Mouse (Mus musculus) spleen, postnatal 14 days (tissue): ENCODE measurements at regions not wholly inside any gene's neighbourhood (a gene's known extent, or its start where the extent isn't known, plus 50 kb on each side); places are given as distances from the start of the nearest gene placed in this dataset.
A peak's percentile ranks its signal among the peaks of the same experiment; 100 is the strongest.

Experiments used
- DNase-seq, 2 experiments: peaks; one replicate each; pipeline ENCODE4 v3.0.0; 2021 to 2022; ENCODE audit warnings: low spot score in 2 of 2

DNA sequence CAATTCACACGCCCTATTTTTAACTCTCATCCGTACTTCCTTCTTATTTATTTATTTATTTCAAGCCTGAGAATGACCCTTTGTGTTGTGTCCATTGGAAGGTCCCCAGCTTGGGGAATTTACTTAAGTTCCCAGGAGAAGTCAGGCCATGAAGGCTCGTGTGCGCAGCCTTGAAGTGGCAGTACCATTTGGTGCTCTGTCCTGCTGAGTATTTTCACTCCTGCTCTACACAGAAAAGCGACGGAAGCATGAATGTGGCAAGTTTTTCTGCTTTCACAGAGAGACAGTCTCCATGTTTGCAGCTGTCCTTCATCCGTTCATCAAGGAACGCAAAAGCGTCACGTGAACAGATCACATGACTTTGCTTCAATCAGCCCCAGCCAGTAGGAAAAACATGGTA is 610.2 kb upstream of the Clint1 start:
- no peak for DNase-seq

DNA sequence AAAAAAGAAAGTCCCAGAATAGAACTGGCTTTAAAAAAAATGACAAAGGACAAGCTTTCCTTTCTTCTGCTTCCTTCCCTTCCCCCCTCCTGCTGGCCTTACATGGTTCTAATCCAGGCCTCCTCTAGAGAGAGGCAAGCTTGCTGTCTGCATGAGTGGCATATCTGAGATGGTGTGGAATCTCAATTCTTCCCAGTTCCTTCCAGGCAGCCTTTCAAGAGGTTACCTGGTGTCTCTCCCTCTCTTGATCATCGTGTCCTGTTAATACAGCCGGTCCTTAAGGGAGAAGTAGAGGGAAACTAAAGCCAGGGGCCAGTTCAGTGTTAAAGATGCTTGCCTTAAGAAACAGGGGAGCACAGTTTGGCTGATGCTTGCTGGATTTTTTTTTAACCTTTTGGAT is 607.1 kb upstream of the Clint1 start:
- DNase-seq: no peak

DNA sequence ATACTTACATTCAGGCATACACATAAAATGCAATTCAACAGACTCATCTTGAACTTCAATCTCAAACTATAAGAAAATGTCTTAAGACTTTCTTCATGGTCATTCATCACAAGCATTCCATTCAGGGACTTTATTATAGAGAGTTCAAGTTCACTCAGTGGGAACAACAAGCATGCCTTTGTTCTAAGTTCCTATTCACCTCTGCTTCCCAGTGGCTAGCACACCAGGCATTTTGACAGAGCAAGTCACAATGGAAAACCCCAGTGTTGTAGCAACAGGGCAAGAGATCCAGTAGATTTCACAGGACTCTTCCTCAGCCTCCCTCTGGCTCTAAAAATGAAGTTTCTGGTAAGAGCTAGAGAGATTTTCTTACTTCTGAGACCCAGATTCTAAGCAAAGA is 595.8 kb upstream of the Clint1 start:
- DNase-seq: no peak

DNA sequence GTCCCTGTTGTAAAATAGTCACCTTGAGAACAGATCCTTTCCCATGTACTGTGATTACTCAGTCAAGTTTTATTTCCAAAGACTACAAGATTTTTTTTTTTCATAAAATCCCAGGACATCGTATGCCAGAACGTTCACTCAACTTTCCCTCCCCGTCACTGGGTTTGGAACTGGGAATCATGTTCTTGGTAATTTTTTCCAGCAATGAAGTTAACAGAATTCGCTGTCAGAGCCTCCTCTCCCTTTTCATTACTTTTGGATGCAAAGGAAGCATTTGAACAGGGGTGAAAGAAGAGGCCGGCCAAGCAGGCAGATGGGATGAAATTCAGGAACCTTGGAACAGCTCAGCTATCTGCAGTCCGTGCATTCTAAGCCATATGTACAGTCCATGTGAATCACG is 589.7 kb upstream of the Clint1 start:
- no peak for DNase-seq

DNA sequence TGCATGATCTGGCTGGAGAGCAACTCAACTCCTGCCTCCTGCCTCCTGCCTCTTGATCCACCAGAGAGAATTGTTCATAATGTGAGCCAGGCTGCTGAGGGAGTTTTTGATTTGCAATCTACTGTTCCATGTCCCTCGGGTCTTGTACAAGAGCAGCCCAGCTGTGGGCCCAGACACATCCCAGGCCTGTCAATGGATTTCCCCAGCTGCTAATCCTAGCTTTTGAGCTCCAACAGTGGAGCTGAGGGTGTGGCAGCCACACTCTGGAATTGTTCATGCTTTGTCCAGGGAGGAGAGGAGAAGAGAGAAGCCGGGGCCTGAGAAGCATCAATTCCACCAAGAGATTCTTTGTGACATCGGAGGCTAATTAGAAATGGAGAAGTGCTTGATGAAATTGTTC is 587.9 kb upstream of the Clint1 start:
- DNase-seq: no peak

DNA sequence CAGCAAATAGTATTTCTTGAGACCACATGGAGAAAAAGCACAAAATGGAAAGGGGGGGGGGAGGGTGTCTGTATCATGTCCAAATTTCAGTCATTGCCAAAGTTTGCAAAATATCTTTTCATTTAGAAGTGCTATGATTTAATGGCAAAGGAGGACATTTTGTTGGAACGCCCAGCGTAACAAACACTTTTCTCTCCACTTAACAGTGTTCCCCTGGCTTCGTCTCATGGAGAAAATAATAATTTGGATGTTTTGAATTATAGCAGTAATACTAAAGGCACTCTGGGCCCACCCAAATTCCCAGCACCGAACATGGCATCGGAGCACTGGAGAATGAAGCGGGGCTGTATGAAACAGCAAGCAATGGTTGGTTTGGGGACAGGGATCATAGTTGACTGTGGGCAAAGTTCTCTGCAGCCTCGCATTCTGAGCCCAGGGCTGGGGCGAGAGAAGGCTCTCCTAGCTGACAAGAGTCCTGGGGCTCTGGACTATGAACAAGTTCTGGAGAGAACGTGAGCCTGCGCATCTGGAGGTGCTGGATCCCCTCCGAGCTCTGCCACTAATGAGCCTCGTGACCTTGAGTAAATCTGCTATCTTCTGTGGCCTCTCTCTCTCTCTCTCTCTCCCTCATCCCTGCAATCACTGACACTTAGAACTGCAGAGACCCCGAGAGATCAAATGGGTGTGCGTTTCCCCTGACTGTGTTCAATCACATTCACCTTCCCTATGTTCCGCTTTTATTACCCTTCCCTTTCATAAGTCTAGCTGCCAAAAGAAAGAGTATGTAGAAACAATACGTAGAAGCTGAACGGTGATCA is 586.5 kb upstream of the Clint1 start:
- DNase-seq: no peak

DNA sequence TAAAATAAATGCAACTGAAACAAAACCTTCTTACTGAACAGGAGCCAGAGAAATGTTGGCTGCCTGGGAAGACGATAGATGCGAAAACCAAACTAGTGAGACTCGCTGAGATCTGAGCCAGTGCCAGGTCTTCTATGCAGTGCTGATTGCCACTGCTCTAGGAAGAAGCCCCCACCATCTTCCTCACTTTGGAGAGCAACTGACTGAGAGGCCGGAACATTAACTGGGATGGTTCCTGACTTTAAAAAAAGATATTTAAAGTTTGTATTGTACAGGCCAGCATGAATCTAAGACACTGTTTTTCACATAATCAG is 585.9 kb upstream of the Clint1 start:
- no peak for DNase-seq

DNA sequence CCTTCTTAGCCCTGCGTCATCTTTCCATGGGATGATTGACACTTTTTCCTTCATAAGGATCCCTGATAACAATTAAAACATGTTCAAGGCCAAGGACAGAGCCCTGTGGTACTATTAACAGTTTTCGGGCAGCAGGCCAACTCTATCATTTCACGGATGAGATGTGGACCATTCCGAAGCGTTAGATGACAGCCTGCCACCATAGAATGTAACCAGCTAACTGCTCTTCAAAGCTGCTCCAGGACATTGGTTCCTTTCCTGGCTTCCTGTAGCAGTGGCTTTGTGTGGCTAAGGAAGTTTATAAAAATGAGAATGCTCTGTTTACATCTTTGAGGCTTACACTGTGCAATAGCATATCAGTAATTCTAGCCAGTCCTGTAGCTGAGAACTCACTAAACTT is 582.6 kb upstream of the Clint1 start:
- DNase-seq: no peak

DNA sequence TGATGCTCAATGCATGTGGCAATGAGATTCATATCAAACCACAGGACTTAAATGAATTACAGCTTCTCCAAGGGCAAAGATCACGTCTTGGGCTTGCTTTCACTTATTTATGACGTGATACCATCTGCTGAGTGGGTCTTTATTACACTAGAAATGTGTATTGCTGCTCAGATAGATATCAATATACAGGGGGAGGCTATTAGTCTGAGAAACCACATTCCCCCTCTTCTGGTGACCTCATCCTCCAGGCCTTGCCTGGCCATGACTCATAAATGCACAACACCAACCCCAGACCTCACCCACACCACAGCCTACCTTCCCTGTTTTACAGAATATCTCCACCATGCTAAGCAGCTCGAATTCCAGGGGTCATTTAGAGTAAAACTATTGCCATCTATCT is 580.6 kb upstream of the Clint1 start:
- no peak for DNase-seq

DNA sequence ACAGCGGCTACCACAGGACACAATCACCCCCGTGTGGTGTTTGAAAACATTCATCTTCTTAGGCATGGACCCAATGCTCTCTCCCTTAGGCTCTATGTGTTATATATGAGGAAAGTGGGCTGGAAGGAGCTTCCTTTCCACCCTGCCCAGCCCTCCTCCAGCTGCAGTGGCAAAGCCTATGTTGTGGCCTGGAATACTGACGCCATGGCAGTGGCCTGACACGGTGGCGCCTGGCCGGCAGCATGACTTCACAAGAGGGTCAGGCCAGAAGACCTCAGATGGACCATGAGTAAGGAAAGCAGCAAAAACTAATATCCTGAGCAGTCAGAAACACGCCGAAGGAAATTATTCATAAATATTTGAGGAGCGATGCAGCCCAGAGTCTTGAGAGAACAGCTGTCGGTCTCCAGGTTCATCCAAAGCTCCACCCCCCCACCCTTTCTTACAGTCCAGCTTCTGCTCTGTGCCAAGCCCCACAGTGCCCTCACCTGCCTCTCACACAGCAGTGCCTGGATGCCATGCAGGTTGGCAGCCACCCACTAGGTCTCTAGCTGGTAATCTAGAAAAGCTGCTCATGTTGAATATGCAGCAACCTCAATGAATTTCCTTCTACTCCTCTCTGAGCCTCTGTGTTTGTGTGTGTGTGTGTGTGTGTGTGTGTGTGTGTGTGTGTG is 577.3 kb upstream of the Clint1 start:
- DNase-seq: no peak

DNA sequence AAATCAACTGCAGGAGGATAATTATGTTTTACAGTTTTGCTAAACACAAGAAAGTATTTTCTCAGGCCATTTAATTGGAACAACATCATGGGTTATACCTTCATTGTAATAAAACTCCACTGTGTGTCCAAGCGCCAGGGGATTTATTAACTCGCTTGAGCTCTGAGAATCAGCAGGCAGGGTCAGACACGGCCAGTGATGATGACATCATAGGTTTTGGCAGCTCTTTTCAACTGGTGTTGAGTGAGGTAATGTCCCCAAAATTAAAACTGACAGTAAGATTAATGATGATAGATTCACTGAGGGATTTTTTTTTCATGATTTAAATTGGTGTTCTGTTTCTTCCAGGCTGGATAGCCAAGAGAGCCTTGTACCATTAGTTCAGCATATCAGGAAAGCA is 576.7 kb upstream of the Clint1 start:
- no peak for DNase-seq

DNA sequence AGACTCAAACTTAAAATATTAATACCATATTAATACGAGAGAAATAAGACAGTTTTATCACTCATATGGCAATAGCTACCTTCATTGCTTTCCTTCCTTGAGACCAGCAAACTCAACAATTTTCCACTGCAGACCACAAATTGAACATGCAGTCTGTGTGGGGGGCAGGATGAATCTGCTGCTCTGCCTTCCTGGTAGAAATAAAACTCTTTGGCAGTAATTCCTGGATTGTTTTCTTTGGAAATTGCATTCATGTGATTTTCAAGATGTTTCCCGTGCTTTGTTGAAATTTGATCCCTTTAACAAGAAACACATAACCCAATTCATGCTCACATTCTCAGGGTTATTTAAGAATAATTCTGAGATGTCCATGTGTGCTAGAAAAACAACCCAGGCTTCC is 555.1 kb upstream of the Clint1 start:
- no peak for DNase-seq

DNA sequence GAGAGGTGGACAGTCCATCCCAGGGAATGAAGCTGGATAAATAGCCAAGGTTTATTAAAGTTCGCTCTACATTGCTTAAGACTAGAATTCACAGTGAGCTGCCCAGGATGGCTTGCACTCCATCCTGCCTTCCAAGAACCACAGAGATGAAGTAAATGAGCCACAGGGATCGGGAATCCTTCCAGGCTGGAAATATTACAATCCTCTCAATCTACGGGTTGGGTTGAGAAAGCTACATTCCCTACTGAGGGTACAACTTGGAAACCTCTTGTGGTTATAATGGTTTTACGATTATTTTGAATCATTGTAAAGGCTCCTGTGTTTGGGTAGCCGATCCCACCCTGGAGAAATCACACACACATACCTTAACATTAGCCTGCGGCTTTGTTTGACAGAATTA is 539.9 kb upstream of the Clint1 start:
- no peak for DNase-seq

DNA sequence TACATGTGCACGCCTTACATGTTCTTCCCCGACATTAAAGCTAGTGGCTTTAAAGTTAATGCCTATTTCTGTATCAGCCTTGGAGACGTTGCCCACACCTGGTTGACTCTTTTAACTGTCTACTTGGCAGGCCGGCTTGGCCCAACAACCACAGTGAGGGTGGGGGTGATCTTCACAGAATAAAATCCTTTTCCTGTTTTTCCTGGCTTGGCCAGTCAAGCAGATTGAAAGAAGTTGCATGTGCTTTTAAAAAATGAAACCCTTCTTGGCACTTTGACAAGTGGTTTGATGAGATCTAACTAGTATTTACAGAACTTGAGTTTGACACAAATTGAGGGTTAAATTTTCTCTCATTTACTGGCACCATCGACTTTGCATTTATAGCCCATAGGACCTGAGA is 528.1 kb upstream of the Clint1 start:
- DNase-seq: no peak

DNA sequence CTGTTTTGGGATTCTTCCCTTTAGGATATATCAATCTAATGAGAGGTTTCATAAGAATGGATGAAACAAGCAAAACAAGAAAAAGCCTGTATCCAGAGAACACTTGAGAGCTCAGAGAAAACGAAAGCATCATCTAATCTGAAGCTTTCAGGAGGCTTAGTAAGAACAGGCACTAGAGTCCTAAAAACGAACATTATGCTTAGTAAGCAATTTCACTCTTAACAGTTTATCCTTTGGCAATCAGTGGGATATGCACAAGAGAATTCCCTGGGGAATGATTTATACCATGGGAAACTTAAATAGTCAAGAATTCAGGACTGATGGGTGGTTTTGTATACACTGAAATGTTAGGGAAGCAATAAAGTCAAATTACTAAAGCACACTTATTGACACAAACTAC is 521.5 kb upstream of the Clint1 start:
- no peak for DNase-seq

DNA sequence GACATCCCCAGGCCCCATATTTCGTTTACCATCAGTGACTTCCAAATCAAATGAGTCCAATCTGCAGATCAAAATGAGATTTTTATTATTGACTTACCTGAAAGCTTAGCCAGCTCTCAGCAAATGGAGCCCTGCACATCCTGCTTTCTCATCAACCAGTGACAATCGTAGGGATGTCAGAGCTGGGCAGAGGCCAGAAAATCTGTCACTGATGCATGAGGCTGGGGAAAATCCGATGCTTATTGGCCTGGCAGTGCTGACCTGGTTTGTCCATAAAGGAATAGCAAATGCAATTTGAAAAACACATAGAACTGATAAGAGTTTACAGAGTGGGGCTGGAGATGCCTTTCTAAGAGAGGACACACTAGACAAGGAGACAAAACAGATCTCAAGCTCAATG is 518.1 kb upstream of the Clint1 start:
- DNase-seq: no peak

DNA sequence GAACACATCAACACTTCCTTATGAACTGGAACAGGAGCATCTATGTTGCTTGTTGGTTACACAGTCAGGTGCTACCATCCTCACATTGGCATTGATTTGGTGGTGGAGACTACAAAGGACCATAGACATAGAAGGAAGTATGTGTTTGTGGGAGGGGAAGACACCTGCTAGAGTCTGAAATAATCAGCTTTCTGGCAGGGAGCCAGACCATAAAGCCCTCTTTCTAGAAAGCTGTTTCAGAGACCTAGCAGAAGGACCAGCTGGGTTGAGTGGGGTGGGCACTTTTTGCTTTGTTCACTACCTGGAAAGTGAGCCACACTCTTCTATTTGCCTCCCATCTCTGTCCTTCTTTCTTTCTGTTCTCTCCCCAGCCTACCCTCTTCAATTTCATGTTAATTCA is 502.5 kb upstream of the Clint1 start:
- DNase-seq: peak in 1 of 2 experiments; percentile 19

DNA sequence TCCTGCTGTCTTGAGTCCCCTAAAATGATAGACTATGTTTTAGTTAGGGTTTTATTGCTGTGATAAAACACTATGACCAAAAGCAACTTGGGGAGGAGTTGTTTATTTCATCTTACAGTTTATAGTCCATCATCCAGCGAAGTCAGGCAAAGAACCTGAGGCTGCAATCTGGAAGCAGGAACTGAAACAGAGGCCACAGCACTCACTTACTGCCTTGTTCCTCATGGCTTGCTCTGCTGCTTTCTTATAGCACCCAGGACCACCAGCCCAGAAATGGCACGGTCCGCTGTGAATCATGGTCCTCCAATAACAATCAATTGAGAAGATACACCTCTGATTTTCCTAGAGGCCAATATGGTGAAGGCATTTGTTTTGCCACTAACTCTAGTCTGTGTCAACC is 486.5 kb upstream of the Clint1 start:
- peak in 1 of 2 experiments; percentile 4 for DNase-seq

DNA sequence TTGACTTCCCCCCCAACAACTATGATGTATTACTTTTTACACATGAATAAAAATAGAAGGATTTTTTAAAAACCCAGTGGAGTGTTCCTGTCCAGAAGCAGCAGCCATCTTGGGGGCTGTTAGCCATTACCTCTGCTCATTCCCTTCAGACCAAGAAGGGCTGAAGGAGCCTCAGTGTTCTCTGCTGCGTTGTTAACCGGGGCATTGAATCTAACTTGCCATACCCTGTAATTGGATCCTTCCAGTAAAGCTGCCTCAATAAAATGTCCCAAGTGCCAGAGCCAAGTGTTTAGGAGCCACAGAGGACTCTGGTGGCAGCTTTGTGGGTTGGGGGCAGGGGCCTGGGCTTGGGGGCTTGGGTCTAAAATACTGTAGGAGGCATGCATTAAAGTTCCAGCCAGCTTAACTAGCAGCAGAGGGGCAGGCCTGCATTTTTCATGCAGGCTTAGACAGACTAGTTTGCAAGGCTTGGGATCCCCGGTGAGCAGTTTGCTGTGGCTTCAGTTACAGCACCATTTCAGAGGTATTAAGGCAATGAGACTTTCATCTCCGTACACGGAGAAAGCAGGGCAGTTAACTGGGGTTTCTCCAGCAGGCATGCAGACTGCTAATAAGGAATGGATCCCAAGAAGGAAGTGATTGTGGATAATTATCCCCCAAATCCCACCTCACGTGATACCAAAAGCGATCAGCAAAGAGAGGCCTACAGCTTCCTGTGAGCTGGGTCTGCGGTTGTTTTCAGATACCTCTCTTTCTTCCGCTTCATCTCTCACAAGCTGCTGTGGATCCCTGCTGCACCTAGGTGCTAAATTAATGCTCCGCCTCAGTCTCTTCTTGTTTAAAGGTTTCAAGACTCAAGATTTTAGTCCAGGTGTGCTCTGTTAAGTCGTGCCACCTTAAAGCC is 462.4 kb upstream of the Clint1 start:
- no peak for DNase-seq

DNA sequence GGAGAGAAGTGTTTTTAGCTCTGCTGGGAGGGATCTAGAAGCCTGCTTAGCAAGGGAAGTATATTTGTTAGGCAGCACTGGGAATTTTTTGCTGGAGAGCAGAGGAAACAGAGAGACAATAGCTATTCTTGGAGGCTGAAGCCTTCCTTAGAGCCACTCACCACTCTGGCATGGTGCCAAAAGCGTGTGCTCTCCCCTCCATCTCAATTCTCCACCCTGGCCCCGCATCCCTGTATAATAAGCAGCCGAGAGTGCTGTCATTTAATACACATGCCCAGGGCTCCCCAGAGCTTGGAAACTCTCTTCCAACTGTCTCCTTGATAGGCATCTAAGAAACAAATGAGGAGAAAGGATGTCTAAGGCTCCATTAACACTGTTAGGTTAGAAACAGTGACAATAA is 455.8 kb upstream of the Clint1 start:
- no peak for DNase-seq

DNA sequence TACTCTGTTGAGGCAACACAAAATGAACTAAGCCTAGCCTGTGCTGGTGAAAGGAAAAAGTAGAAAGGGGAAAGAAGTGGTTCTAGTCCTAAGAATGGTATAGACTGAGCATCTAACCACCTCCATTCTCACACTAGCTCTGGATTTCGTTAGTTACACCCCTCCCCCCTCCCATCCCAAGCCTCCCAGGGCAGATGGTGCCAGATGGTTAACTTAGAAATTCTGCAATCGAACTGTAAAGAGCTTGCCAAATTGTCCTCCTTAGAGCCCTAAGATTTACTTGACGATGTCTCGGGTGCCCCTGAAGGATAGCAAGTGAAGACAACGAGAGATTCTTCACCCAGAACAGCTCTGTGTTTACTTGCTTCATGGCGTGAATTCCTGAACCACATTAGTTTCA is 453.7 kb upstream of the Clint1 start:
- DNase-seq: no peak

DNA sequence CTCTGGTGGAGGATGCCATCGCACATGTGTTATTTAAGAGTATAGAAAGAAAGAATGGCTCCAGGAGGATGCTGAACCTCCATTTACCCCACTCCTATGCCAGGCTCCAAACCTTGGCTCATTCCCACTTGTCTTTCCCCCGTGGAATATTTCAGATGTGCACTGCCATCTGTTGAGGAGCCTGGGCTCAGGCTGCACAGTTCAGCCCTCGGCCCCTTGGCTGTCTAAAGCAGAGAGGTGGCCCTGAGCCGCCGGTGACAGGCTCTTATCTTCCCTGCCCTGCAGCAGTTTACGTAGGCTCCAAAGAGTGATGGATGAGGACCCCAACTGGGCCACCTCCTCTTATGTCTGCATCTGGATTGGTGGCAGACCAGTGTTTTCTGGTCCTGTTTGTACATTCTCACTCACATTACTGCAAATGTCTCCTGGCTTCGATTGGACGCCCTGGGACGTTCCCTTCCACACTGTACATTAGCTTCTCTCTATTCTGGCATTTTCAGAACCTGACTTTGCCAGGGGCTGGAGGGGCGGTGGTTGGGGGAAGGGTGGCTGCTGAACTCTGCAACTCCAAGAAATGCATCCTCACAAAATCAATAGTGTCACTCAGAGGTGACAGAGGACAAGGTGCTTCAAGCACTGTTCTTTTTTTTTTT is 447.3 kb upstream of the Clint1 start:
- DNase-seq: no peak
